Mouse (Mus musculus) C2C12 (cell line): ENCODE results near the gene Nav3. TPM values are rescaled to one million over a fixed set of nuclear protein-coding genes. Genes with fewer than 3 reads are reported as not detected.

ENCODE experiments used
- H3K27me3 ChIP-seq: one replicate; pipeline ENCODE4 v1.6.1; 2011; ENCODE audit not compliant: control insufficient read depth, insufficient read depth, insufficient read length
- H3K36me3 ChIP-seq: one replicate; pipeline ENCODE4 v1.6.1; 2011; ENCODE audit not compliant: control insufficient read depth, insufficient read depth
- H3K4me3 ChIP-seq: one replicate; pipeline ENCODE4 v1.5.1; 2011; ENCODE audit warnings: mild to moderate bottlenecking, control low read depth; ENCODE audit not compliant: poor library complexity, insufficient read depth, severe bottlenecking
- H3K79me2 ChIP-seq: one replicate; pipeline ENCODE4 v1.6.1; 2011; ENCODE audit not compliant: control insufficient read depth, insufficient read depth
- H3K79me3 ChIP-seq: one replicate; pipeline ENCODE4 v1.6.1; 2011; ENCODE audit warnings: low read depth, control low read depth
- H3ac ChIP-seq: one replicate; pipeline ENCODE3; 2011; ENCODE audit warnings: low read depth; ENCODE audit not compliant: control insufficient read depth, insufficient read length
- CEBPB ChIP-seq: IDR thresholded peaks from one replicate; pipeline ENCODE4 v1.6.1; 2011; ENCODE audit warnings: low read depth, mild to moderate bottlenecking, control low read depth, moderate library complexity
- CTCF ChIP-seq: IDR thresholded peaks from one replicate; pipeline ENCODE4 v1.5.1; 2011; ENCODE audit not compliant: control insufficient read depth, insufficient read depth, insufficient read length
- FOSL1 ChIP-seq: IDR thresholded peaks from one replicate; pipeline ENCODE4 v1.8.0; 2011; ENCODE audit warnings: mild to moderate bottlenecking, low read length; ENCODE audit not compliant: poor library complexity, insufficient read depth, severe bottlenecking
- MAX ChIP-seq: IDR thresholded peaks from one replicate; pipeline ENCODE4 v1.6.1; 2011; ENCODE audit warnings: mild to moderate bottlenecking, control low read depth
- MYOD1 ChIP-seq: IDR thresholded peaks from one replicate; pipeline ENCODE4 v1.6.1; 2011; ENCODE audit warnings: low read depth; ENCODE audit not compliant: control insufficient read depth, insufficient read length
- MYOG ChIP-seq: IDR thresholded peaks from one replicate; pipeline ENCODE4 v1.6.1; 2011; ENCODE audit not compliant: control insufficient read depth, insufficient read length; ENCODE audit errors: extremely low read depth
- USF1 ChIP-seq: IDR thresholded peaks from one replicate; pipeline ENCODE4 v1.6.1; 2011; ENCODE audit warnings: low read depth, mild to moderate bottlenecking, control low read depth, moderate library complexity
- polyA plus RNA-seq: library from polyadenylated mRNA; unstranded; fragments of >200 nt; fragmentation: generic; extraction: Trizol; gene quantifications from one replicate; pipeline ENCODE4 v1.2.1, GENCODE M21; 2012; ENCODE audit warnings: missing spikeins

Nav3 gene
- polyA plus RNA-seq, 1 experiment, result 5.0 TPM

DNA sequence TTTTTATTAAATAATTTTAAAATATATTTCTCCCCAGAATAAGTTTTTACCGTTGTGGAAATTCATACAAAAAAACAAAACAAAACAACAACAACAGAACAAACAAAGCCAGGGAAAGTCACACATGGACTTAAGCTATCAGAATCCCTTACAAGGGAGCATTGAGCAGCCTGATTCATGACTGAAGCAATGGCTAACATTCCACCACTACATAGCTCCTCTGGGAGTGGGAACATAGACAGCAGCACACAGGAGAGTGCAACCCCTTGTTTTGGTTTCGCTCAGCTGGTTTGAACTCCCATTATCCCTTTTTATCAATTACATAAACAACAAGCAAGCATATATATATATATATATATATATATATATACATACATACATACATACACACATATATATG, 589.9 kb downstream of the Nav3 start:
- no peak overlapping the region for H3ac ChIP-seq
- peaks cover 5% of the 10 kb centered on the region for H3K79me2 ChIP-seq
- H3K4me3 ChIP-seq, result no peak overlapping the region
- no peaks in the 10 kb centered on the region for H3K27me3 ChIP-seq
- no peak for TF ChIP-seq MAX
- TF ChIP-seq FOSL1, result no peak
- TF ChIP-seq CEBPB, result no peak
- no peak for TF ChIP-seq USF1
- TF ChIP-seq MYOG, result no peak
- no peak for TF ChIP-seq MYOD1
- TF ChIP-seq CTCF, result no peak
- no peaks in the 10 kb centered on the region for H3K79me3 ChIP-seq
- H3K36me3 ChIP-seq, result peaks cover 43% of the 10 kb centered on the region

DNA sequence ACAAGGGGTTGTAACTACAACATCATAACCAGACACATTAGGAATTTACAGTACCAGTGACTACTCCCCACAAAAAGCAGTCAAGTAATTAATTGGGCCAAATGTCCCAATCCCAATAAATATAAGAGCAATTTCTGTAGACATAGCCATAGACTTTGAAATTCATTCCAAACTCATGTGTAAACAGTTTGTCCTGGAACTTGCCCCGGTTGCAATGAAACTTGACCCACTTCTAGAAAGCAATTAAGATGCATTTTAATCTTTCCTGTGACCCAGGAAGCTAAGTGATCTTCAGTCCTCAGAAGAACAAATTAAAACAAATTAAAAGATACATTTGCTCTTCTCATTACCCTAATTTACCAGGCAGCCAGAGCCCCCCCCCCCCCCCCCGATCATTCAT, 590.6 kb downstream of the Nav3 start:
- Histone ChIP-seq H3K79me3 (no peaks in the 10 kb centered on the region), H3K36me3 (peaks cover 49% of the 10 kb centered on the region), H3K79me2 (peaks cover 5% of the 10 kb centered on the region), H3K4me3 (no peak overlapping the region), H3K27me3 (no peaks in the 10 kb centered on the region), H3ac (no peak overlapping the region)
- TF ChIP-seq MYOD1, result no peak
- no peak for TF ChIP-seq USF1
- no peak for TF ChIP-seq MAX
- no peak for TF ChIP-seq CTCF
- TF ChIP-seq CEBPB, result no peak
- TF ChIP-seq FOSL1, result no peak
- TF ChIP-seq MYOG, result no peak

DNA sequence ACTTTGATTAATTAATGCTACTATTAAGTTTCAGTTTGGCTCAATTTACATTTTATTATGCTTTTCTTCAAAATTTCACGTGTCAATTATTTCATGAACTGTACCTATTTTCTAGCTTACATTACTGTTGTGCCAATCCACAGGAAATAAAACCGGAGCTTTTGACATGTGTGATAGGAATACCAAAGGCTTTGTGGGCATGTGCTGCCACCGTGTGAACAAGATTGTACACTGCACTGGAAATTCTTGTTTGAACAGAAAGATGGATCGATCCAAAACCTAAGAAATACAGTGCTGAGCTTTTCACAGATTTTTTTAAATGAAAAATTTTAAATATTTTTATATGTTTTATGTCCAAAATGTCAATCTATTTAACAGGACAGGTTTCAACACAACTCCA, 591.3 kb downstream of the Nav3 start:
- Histone ChIP-seq H3K79me2 (peaks cover 5% of the 10 kb centered on the region), H3K79me3 (no peaks in the 10 kb centered on the region), H3K27me3 (no peaks in the 10 kb centered on the region), H3K36me3 (peaks cover 52% of the 10 kb centered on the region), H3ac (no peak overlapping the region), H3K4me3 (no peak overlapping the region)
- TF ChIP-seq MYOD1 (no peak), USF1 (no peak), FOSL1 (no peak), MAX (no peak)

DNA sequence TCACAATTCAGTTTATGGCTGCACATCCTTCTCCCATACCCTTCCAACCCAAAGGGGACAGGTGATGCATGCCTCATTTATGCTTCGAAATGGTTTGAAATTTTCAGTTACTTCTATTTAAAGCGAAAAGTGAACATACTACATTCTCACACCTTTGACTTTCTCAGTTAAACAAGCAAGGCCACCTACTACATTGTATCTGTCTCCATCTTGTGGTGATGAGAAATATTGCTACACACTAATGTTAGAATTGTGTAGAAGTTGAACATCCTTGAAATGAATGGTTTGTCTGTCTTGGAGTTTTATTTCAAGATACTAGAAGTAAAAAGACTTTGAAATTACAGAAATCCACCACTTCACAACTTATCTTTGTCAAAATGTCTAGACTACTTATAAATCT, 594.7 kb downstream of the Nav3 start:
- TF ChIP-seq MYOD1, result no peak
- no peak for TF ChIP-seq MYOG
- no peak for TF ChIP-seq CTCF
- TF ChIP-seq MAX, result no peak
- TF ChIP-seq FOSL1, result no peak
- no peak for TF ChIP-seq USF1
- TF ChIP-seq CEBPB, result no peak
- peaks cover 64% of the 10 kb centered on the region for H3K36me3 ChIP-seq
- no peaks in the 10 kb centered on the region for H3K79me2 ChIP-seq
- H3K79me3 ChIP-seq, result no peaks in the 10 kb centered on the region
- H3ac ChIP-seq, result no peak overlapping the region
- H3K27me3 ChIP-seq, result no peaks in the 10 kb centered on the region
- no peak overlapping the region for H3K4me3 ChIP-seq

DNA sequence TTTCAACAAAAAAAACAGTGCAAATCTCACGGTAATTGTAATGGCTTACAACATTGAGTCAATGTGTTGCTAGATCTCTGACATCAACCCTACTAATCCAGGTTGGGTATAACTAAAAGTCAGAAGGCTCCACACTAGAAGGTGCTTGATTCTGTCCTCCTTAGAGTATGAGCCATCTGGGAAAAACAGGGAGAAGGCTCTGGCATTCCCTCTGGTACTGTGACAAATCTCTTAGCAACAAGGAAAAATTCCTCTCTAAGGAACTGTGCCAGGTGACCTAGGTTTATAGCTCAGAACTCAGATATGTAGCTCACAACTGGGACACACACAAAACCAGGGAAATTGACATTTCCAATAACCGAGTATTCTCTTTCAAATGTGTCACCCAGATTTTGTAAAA, 597.4 kb downstream of the Nav3 start:
- Histone ChIP-seq H3K79me2 (no peaks in the 10 kb centered on the region), H3K79me3 (no peaks in the 10 kb centered on the region), H3ac (no peak overlapping the region), H3K4me3 (no peak overlapping the region), H3K36me3 (peaks cover 66% of the 10 kb centered on the region), H3K27me3 (no peaks in the 10 kb centered on the region)
- TF ChIP-seq CTCF (no peak), USF1 (no peak), MYOG (no peak), CEBPB (no peak), MAX (no peak), MYOD1 (no peak), FOSL1 (no peak)

DNA sequence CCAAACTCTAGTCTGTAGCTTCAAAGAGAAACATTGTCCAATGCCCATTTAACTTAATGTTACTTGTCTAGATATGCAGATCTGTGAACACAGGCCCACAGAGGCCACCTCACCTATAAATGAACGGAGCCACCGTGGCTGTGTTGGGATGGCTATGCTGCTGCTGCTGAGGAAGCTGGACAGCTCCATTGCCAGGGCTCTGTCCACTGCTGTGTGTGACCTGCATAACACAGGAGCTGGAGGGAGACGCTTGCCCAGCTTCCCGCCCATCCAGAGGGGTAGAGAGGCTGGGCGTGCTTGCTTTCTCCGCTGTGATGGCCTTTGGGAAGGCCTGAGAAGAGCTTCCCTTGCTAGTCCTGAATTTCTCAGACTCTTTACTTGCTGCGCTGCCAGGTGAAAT, 603.6 kb downstream of the Nav3 start:
- no peak overlapping the region for H3K4me3 ChIP-seq
- no peak overlapping the region for H3ac ChIP-seq
- TF ChIP-seq USF1 (no peak), MAX (no peak), MYOG (no peak), MYOD1 (no peak), FOSL1 (no peak), CTCF (no peak), CEBPB (no peak)
- peaks cover 4% of the 10 kb centered on the region for H3K79me2 ChIP-seq
- peaks cover 43% of the 10 kb centered on the region for H3K36me3 ChIP-seq
- H3K79me3 ChIP-seq, result peaks cover 1% of the 10 kb centered on the region
- H3K27me3 ChIP-seq, result no peaks in the 10 kb centered on the region
